ENCODE assay signal across 8 mouse cellular contexts in genomic region chr5:139199636-139199994, GRCm38 (mm10). TPM values are rescaled to one million over a fixed set of nuclear protein-coding genes. Genes with fewer than 3 reads are reported as not detected.
DNase-seq lines count a peak whose midpoint lies in the region; ATAC-seq and TF ChIP-seq lines count a peak whose summit lies in the region.

No protein-coding gene starts in this region.

- H3K4me2 ChIP-seq in kidney, embryonic 16.5 days (replicated peaks; ENCODE audit: low read depth, low read length), result peak overlapping the region; percentile 65
- peak overlapping the region; percentile 95 for H3K4me2 ChIP-seq in intestine, embryonic 15.5 days (replicated peaks)
- H3K4me2 ChIP-seq in neural tube, embryonic 13.5 days, result peak overlapping the region; percentile 87

- no peaks in the 10 kb centered on the region for H3K27me3 ChIP-seq in kidney, embryonic 16.5 days (ENCODE audit: insufficient read depth, low read length)
- no peaks in the 10 kb centered on the region for H3K27me3 ChIP-seq in intestine, embryonic 15.5 days (replicated peaks)
- no peaks in the 10 kb centered on the region for H3K27me3 ChIP-seq in neural tube, embryonic 13.5 days

- peaks cover 20% of the 10 kb centered on the region for H3K4me1 ChIP-seq in kidney, embryonic 16.5 days (ENCODE audit: insufficient read depth, low read length)
- H3K4me1 ChIP-seq in cortical plate, adult 2 months (ENCODE audit: control insufficient read depth, insufficient read depth, low read length), result peaks cover 11% of the 10 kb centered on the region
- peaks cover 19% of the 10 kb centered on the region for H3K4me1 ChIP-seq in intestine, embryonic 15.5 days (replicated peaks)
- peaks cover 37% of the 10 kb centered on the region for H3K4me1 ChIP-seq in neural tube, embryonic 13.5 days (replicated peaks)

- H3K36me3 ChIP-seq in kidney, embryonic 16.5 days (ENCODE audit: insufficient read depth, low read length), result no peaks in the 10 kb centered on the region
- no peaks in the 10 kb centered on the region for H3K36me3 ChIP-seq in intestine, embryonic 15.5 days
- H3K36me3 ChIP-seq in neural tube, embryonic 13.5 days, result no peaks in the 10 kb centered on the region

- no peaks in the 10 kb centered on the region for H3K9me3 ChIP-seq in kidney, embryonic 16.5 days (ENCODE audit: low read length)
- no peaks in the 10 kb centered on the region for H3K9me3 ChIP-seq in intestine, embryonic 15.5 days
- no peaks in the 10 kb centered on the region for H3K9me3 ChIP-seq in neural tube, embryonic 13.5 days

- peak overlapping the region; percentile 63 for H3K9ac ChIP-seq in kidney, embryonic 16.5 days (replicated peaks; ENCODE audit: low read length)
- peak overlapping the region; percentile 62 for H3K9ac ChIP-seq in intestine, embryonic 15.5 days
- H3K9ac ChIP-seq in neural tube, embryonic 13.5 days, result peak overlapping the region; percentile 89

- TF ChIP-seq CTCF in cortical plate, adult 2 months (IDR thresholded peaks at IDR 0.05; ENCODE audit: extremely low read depth, insufficient read depth, low read length), result no peak

- peak overlapping the region; percentile 69 for H3K27ac ChIP-seq in kidney, embryonic 16.5 days (ENCODE audit: low read length)
- H3K27ac ChIP-seq in cortical plate, adult 2 months (ENCODE audit: insufficient read depth, low read length), result peak overlapping the region; percentile 91
- H3K27ac ChIP-seq in intestine, embryonic 15.5 days, result peak overlapping the region; percentile 84
- H3K27ac ChIP-seq in neural tube, embryonic 13.5 days (replicated peaks), result peak overlapping the region; percentile 91

- no peak for ATAC-seq in kidney, embryonic 16.5 days (ENCODE audit: low FRiP score, low TSS enrichment)
- ATAC-seq in intestine, embryonic 15.5 days, result no peak
- no peak for ATAC-seq in neural tube, embryonic 13.5 days (ENCODE audit: low read depth)

- peak overlapping the region; percentile 91 for H3K4me3 ChIP-seq in kidney, embryonic 16.5 days (ENCODE audit: low read length)
- peak overlapping the region; percentile 63 for H3K4me3 ChIP-seq in cortical plate, adult 2 months (ENCODE audit: insufficient read depth, low read length)
- H3K4me3 ChIP-seq in intestine, embryonic 15.5 days (replicated peaks), result peak overlapping the region; percentile 77
- H3K4me3 ChIP-seq in neural tube, embryonic 13.5 days, result peak overlapping the region; percentile 84

- DNase-seq in kidney, postnatal 10 days, result no peak
- DNase-seq in ovary, postnatal 10 days (ENCODE audit: low spot score), result no peak
- DNase-seq in thymus, postnatal 0 days (ENCODE audit: low spot score), result no peak
- DNase-seq in adrenal gland, postnatal 4 days (ENCODE audit: low spot score in 2 of 2), result no peak

- 40% methylated on average over 2 of the region's 2 CpGs for WGBS in kidney, embryonic 16.5 days
- WGBS in intestine, embryonic 15.5 days, result 42% methylated on average over 2 of the region's 2 CpGs
- WGBS in neural tube, embryonic 13.5 days, result 36% methylated on average over 2 of the region's 2 CpGs

- no peak for TF ChIP-seq POLR2A in cortical plate, adult 2 months (IDR thresholded peaks at IDR 0.05; ENCODE audit: extremely low read depth, insufficient read depth, low read length)

RNA-seq across cellular contexts. Expression of gene Sun1, which starts 0.8 kb away (rescaled TPM):
- polyA plus RNA-seq in kidney, embryonic 16.5 days (2015; fragmentation: Nextera tagmentation; extraction: Ambion mirVana), result 62.0 and 62.8 TPM in 2 replicates
- 115 and 128 TPM in 2 replicates for polyA plus RNA-seq in cortical plate, adult 2 months (2012; rRNA removed)
- polyA plus RNA-seq in intestine, embryonic 15.5 days (2015; fragmentation: Nextera tagmentation; extraction: Ambion mirVana), result 39.8 and 41.2 TPM in 2 replicates
- polyA plus RNA-seq in neural tube, embryonic 13.5 days (2015; fragmentation: Nextera tagmentation; extraction: Ambion mirVana), result 40.4 and 42.1 TPM in 2 replicates
- 19.0 and 19.4 TPM in 2 replicates for polyA plus RNA-seq in thymus, postnatal 0 days (2015; fragmentation: Nextera tagmentation; extraction: Ambion mirVana)
- total RNA-seq in adrenal gland, postnatal 4 days (2021), result 10 to 100 TPM; 78.5 to 81.6 TPM

RNA-seq across cellular contexts. Expression of gene Dnaaf5, which starts 49.6 kb away (rescaled TPM):
- polyA plus RNA-seq in kidney, embryonic 16.5 days (2015; fragmentation: Nextera tagmentation; extraction: Ambion mirVana), result 7.2 and 9.1 TPM in 2 replicates
- 5.8 and 6.7 TPM in 2 replicates for polyA plus RNA-seq in cortical plate, adult 2 months (2012; rRNA removed)
- polyA plus RNA-seq in intestine, embryonic 15.5 days (2015; fragmentation: Nextera tagmentation; extraction: Ambion mirVana), result 7.0 and 7.5 TPM in 2 replicates
- 4.6 and 4.8 TPM in 2 replicates for polyA plus RNA-seq in neural tube, embryonic 13.5 days (2015; fragmentation: Nextera tagmentation; extraction: Ambion mirVana)
- 3.4 and 4.1 TPM in 2 replicates for polyA plus RNA-seq in thymus, postnatal 0 days (2015; fragmentation: Nextera tagmentation; extraction: Ambion mirVana)
- 10 to 100 TPM; 15.8 to 16.1 TPM for total RNA-seq in adrenal gland, postnatal 4 days (2021)

RNA-seq across cellular contexts. Expression of gene Prkar1b, which starts 49.8 kb away (rescaled TPM):
- 24.6 and 28.8 TPM in 2 replicates for polyA plus RNA-seq in kidney, embryonic 16.5 days (2015; fragmentation: Nextera tagmentation; extraction: Ambion mirVana)
- polyA plus RNA-seq in cortical plate, adult 2 months (2012; rRNA removed), result 862 and 899 TPM in 2 replicates
- polyA plus RNA-seq in intestine, embryonic 15.5 days (2015; fragmentation: Nextera tagmentation; extraction: Ambion mirVana), result 25.3 and 26.1 TPM in 2 replicates
- polyA plus RNA-seq in neural tube, embryonic 13.5 days (2015; fragmentation: Nextera tagmentation; extraction: Ambion mirVana), result 183 and 196 TPM in 2 replicates
- 2.4 and 3.5 TPM in 2 replicates for polyA plus RNA-seq in thymus, postnatal 0 days (2015; fragmentation: Nextera tagmentation; extraction: Ambion mirVana)
- 10 to 100 TPM; 23.1 to 31.3 TPM for total RNA-seq in adrenal gland, postnatal 4 days (2021)

RNA-seq across cellular contexts. Expression of gene Get4, which starts 52.5 kb away (rescaled TPM):
- polyA plus RNA-seq in kidney, embryonic 16.5 days (2015; fragmentation: Nextera tagmentation; extraction: Ambion mirVana), result 148 and 161 TPM in 2 replicates
- 82.6 and 89.5 TPM in 2 replicates for polyA plus RNA-seq in cortical plate, adult 2 months (2012; rRNA removed)
- polyA plus RNA-seq in intestine, embryonic 15.5 days (2015; fragmentation: Nextera tagmentation; extraction: Ambion mirVana), result 147 and 148 TPM in 2 replicates
- polyA plus RNA-seq in neural tube, embryonic 13.5 days (2015; fragmentation: Nextera tagmentation; extraction: Ambion mirVana), result 116 and 119 TPM in 2 replicates
- 184 and 200 TPM in 2 replicates for polyA plus RNA-seq in thymus, postnatal 0 days (2015; fragmentation: Nextera tagmentation; extraction: Ambion mirVana)
- total RNA-seq in adrenal gland, postnatal 4 days (2021), result 100 to 1,000 TPM; 102 to 118 TPM
